Mouse (Mus musculus): ENCODE results near the gene Myo16.
A peak's percentile ranks its signal among the peaks of the same experiment; 100 is the strongest.

Gene Myo16

GRCm38 (mm10) chr8:10472371-10472770 lies 318.7 kb downstream of the Myo16 start:
- no peak for DNase-seq (ENCODE audit: low read depth, low spot score)

GRCm38 (mm10) chr8:10474446-10474845 lies 320.7 kb downstream of the Myo16 start:
- peak; percentile 20 for DNase-seq (ENCODE audit: low read depth, low spot score)

GRCm38 (mm10) chr8:10479059-10479458 lies 325.3 kb downstream of the Myo16 start:
- DNase-seq (ENCODE audit: low read depth, low spot score) = no peak

- no peak for DNase-seq (ENCODE audit: low read depth, low spot score)
These were observed 327.1 kb downstream of the Myo16 start for GRCm38 (mm10) chr8:10480850-10481249.

- DNase-seq (ENCODE audit: low read depth, low spot score) = no peak
These were observed 328.4 kb downstream of the Myo16 start for GRCm38 (mm10) chr8:10482064-10482463.

- no peak for DNase-seq (ENCODE audit: low read depth, low spot score)
These were observed 329.2 kb downstream of the Myo16 start for GRCm38 (mm10) chr8:10482880-10483279.

GRCm38 (mm10) chr8:10483841-10484240 lies 330.1 kb downstream of the Myo16 start:
- DNase-seq (ENCODE audit: low read depth, low spot score) = no peak

GRCm38 (mm10) chr8:10489738-10490419 lies 336.2 kb downstream of the Myo16 start:
- no peak for DNase-seq (ENCODE audit: low read depth, low spot score)

GRCm38 (mm10) chr8:10490420-10490784 lies 336.7 kb downstream of the Myo16 start:
- no peak for DNase-seq (ENCODE audit: low read depth, low spot score)

- DNase-seq (ENCODE audit: low read depth, low spot score) = no peak
These were observed 337.2 kb downstream of the Myo16 start for GRCm38 (mm10) chr8:10490874-10491273.

- no peak for DNase-seq (ENCODE audit: low read depth, low spot score)
These were observed 346.1 kb downstream of the Myo16 start for GRCm38 (mm10) chr8:10499846-10500245.

GRCm38 (mm10) chr8:10500465-10500864 lies 346.8 kb downstream of the Myo16 start:
- DNase-seq (ENCODE audit: low read depth, low spot score) = no peak

GRCm38 (mm10) chr8:10501750-10502149 lies 348.0 kb downstream of the Myo16 start:
- no peak for DNase-seq (ENCODE audit: low read depth, low spot score)

GRCm38 (mm10) chr8:10512105-10512504 lies 358.4 kb downstream of the Myo16 start:
- DNase-seq (ENCODE audit: low read depth, low spot score) = no peak

- DNase-seq (ENCODE audit: low read depth, low spot score) = no peak
These were observed 363.7 kb downstream of the Myo16 start for GRCm38 (mm10) chr8:10517381-10517780.

GRCm38 (mm10) chr8:10519276-10519675 lies 365.6 kb downstream of the Myo16 start:
- no peak for DNase-seq (ENCODE audit: low read depth, low spot score)

GRCm38 (mm10) chr8:10521463-10521862 lies 367.8 kb downstream of the Myo16 start:
- DNase-seq (ENCODE audit: low read depth, low spot score) = no peak

GRCm38 (mm10) chr8:10525686-10526085 lies 372.0 kb downstream of the Myo16 start:
- no peak for DNase-seq (ENCODE audit: low read depth, low spot score)

GRCm38 (mm10) chr8:10526616-10527015 lies 372.9 kb downstream of the Myo16 start:
- DNase-seq (ENCODE audit: low read depth, low spot score) = peak; percentile 39

- peak; percentile 30 for DNase-seq (ENCODE audit: low read depth, low spot score)
These were observed 381.0 kb downstream of the Myo16 start for GRCm38 (mm10) chr8:10534619-10535286.

- no peak for DNase-seq (ENCODE audit: low read depth, low spot score)
These were observed 384.6 kb downstream of the Myo16 start for GRCm38 (mm10) chr8:10538319-10538718.

GRCm38 (mm10) chr8:10539665-10540064 lies 386.0 kb downstream of the Myo16 start:
- no peak for DNase-seq (ENCODE audit: low read depth, low spot score)

GRCm38 (mm10) chr8:10545890-10546289 lies 392.2 kb downstream of the Myo16 start:
- DNase-seq (ENCODE audit: low read depth, low spot score) = no peak
